Mouse (Mus musculus) spleen, embryonic (tissue): ENCODE data around the gene Hes6.

ENCODE experiments used
- CTCF ChIA-PET: fragments of 350-600 bp; sonication (Branson Sonifier 250); formaldehyde crosslinking; loops from one replicate; lab custom pipeline; 2022; lab: Charles Lee

The Hes6 gene

DNA sequence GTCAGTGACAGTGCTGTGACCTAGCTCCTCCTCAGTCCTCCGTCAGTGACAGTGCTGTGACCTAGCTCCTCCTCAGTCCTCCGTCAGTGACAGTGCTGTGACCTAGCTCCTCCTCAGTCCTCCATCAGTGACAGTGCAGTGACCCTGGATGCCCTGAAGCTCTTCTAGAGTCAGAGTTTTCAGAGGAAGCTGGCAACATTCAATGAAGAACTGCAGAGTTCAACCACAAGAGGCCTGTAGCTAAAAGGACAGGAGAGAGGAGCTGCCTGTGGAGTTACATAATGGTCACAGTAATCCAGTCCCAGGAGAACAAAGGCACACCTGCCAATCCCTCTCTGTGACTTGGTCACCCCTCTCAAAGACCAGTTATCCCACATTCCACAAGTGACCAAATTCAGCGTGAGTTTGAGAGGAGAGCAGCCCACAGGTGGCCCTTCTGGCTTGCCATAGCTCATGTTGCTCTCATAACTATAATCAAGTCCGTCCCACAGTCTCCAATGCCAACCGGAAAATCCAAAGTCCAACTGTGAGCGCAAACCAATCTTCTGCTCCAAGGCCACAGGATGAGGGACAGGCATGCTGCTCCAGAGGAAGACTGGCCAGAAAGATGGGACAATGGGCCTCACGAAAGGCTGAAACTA lies 28.6 kb upstream of the Hes6 start:
- CTCF ChIA-PET, result no interaction called here

DNA sequence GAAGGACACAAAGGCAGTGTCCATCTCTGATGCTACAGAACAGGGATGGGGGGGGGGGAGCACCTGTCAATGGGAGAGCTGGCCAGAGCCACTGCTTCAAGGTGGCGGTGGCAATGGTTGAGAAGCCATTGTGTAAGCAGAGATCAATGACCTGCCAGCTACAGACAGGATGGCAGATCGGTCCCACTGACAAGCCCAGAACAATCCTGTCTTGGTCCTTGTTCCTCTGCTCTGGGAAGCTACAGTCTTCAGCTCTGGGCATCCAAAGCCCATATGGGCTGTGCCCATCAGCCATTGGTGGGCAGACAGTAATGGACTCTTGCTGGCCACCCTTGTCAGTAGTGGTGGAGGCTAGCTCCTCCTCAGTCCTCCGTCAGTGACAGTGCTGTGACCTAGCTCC lies 28.0 kb upstream of the Hes6 start:
- CTCF ChIA-PET, result no interaction called here

DNA sequence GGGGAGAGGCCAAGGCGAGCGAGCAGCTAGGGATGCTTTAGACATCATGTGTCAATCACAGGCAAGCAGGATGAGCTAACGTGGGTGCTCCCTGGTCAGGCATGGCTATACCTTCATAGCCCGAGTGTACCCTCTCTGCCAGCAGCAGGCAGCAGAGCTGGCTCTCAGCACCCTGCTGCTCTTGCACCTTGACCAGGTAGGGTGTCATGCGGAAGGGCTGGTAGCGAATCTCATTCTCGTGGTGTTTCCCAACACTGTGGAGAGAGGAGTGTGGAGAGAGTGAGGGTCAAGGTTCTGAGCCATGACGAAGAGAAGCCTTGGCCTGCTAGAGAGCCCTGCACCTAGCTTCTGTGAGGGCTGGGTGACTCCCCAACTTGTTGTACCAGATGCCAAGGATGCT lies 25.9 kb upstream of the Hes6 start:
- CTCF ChIA-PET, result interaction anchor here (0.6 kb wide), 1 partner anchor 9 kb away, joined by 6 read pairs; no protein-coding TSS in a partner anchor

DNA sequence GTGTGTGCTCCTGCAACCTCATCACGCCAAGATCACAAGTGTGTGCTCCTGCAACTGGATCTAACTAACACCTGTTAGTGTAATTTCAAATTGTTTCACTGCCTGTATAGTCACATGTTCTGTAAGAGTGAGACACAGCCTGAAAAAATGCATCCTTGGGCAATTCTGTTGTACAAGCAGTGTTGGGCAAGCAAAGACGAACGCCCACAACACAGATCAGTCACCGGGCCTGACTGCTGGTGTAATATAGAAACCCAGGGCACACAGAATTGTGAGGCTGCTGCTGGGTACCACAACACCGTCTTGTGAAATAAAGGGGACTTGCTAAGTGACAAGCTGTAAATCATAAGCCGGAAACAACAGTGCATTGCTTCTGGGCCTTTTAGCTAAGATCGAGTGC lies 23.7 kb upstream of the Hes6 start:
- CTCF ChIA-PET, result no interaction called here

GRCm38 (mm10) chr1:91437083-91437400 lies 23.2 kb upstream of the Hes6 start:
- CTCF ChIA-PET, result no interaction called here

DNA sequence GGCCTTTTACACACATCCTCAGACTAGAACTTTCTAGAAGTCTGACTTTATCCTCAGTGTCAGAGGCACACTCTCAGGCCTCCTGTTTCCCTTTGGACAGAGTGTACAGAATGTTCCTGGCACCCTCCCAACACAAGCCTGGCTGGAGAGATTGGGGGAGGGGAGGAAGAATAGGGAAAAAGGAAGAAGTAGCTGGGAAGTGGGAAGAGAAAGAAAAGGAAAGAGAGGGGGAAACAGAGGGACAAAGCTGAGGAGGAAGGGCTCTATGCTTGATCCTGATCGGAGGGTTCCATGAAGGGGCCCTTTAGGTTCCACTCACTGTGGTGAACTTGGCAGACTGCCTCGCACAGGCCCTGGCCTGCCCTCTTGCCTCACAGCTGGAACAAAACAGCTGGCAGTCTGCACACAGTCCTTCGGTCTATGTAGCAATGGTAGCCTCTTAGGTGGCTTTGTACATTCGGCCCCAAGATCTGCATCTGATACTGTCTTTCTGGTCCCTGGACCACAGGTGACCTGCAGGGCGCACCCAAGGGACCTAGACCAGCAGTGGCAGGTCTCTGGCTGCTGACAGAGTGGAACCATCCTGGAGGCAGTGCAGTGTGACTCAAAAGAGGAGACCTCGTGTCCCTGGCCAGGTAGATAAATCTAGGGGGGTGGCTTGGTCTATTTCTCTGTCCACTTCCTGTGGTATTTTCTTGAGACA lies 22.7 kb upstream of the Hes6 start:
- CTCF ChIA-PET, result no interaction called here

GRCm38 (mm10) chr1:91435606-91436130 lies 21.8 kb upstream of the Hes6 start:
- CTCF ChIA-PET, result interaction anchor here (0.5 to 0.7 kb wide), 2 partner anchors 24 to 191 kb away, joined by 3 to 5 read pairs; no protein-coding TSS in a partner anchor

- CTCF ChIA-PET, result interaction anchor here (0.7 kb wide), 1 partner anchor 23 kb away, joined by 3 read pairs; no protein-coding TSS in a partner anchor
Measured at GRCm38 (mm10) chr1:91434905-91435304, 21.1 kb upstream of the Hes6 start.

- CTCF ChIA-PET, result interaction anchor here (0.6 kb wide), 2 partner anchors 9 to 1403 kb away, joined by 6 to 15 read pairs; no protein-coding TSS in a partner anchor
Measured at GRCm38 (mm10) chr1:91430761-91431160, 16.9 kb upstream of the Hes6 start.

DNA sequence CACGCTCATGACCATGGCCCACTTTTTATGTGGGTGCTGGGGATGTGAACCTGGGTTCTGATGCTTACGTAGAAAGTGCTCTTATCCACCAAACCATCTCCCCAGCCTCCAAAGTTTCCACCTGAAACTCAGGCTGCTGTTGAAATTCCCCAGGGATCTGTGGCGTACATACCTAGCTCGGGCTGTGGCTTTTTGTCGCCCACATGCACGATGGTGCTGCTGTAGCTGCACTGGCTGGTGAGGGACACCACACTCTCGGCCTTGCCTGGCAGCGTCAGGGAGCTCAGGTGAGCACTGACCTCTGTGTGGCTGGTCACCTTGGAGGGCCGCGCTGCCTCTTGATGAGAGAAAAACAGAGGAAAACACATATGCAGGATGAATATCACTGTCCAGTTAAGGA lies 15.4 kb upstream of the Hes6 start:
- CTCF ChIA-PET, result no interaction called here

- CTCF ChIA-PET, result no interaction called here
Measured at GRCm38 (mm10) chr1:91428614-91429013, 14.8 kb upstream of the Hes6 start.

DNA sequence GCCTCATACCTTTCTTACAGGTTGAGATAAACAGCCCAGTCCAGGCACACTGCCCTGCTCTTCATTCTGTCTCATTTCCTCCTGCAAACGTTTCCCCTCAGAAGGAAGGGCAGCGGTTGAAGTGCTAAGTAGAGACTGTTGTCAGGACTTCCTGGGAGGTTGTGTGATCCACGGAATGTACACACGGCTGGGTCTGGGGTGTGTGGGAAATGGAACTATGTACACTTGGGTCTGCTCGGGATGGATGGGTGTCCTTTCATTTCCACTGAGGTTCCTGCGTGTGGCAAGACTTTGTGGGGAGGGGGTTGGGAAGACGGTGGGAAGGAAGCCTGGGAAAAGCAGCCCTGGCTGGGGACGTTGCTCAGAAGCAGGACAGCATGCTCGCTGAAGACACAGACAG lies 12.6 kb upstream of the Hes6 start:
- CTCF ChIA-PET, result no interaction called here

- CTCF ChIA-PET, result no interaction called here
Measured at GRCm38 (mm10) chr1:91420601-91421065, 6.8 kb upstream of the Hes6 start.

DNA sequence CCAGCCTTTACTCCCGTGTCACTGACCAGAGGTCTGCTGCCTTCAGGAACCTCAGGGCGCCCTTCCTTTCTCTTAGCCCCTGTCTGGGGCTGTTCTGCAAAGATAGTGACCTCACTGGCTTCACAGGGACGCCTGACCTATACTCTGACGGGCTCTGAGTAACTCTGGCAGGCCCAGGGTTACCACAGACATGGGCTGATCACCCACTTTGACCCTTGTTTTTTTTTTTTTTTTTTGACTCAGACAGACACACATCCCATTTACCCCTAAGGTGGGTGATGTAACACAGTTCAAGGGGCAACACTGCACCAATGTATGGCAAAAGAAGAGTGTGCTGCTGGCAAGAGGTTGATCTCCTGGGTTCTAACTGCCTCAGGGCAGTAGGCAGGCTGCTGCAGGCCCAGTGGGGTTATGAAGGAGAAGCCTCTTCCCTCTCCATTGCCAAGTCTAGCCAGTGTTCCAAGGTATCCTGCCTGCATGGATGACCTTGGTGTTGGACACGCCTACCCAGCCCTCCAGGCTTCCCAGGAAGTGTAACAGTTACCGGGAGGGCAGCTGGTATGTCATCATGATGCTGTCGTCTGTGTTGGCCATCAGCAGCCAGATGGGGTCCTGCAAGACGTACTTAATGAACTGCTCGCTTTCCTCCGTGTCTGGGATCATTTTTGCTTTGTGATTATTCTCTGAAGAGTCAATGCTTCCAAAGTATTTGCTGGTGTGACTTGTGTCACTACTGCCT lies 6.2 kb upstream of the Hes6 start:
- CTCF ChIA-PET, result no interaction called here

DNA sequence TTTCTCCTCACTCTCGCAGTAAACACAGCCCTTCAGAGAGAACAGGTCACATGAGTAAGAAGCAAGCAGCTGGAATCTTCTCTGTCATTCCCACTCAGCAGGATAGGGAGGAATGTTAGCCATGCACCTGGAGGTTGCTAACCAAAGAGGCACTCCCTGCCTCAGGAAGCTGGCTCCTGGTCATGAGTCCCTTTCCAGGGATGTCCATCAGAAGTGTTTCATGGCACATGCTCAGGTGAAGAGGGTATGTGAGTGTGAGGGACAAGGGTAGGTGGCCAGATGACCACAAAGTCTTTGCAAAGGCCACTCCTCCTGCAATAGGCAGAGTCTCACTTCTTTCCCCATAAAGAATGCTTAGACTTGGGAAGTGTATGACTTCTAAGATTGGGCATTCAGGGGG lies 4.2 kb upstream of the Hes6 start:
- CTCF ChIA-PET, result no interaction called here

DNA sequence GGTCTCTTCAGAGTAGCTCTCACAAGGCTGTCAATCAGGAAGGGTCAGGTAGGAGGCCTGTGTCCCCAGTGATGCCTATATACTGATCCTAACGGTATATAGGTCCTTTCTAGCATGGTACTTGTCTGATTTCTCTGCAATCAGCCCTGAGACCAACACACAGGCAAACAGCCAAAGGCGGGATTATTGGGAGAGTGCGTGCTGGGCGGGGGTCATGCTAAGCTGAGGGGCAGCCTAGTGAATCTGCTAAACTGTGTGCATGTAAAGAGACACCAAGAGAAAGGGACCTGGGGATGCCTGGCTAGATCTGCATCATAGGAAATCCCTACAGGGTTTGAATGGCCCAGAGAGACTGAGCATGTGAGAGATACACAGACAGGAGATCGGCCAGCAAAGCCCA lies 1.5 kb upstream of the Hes6 start:
- CTCF ChIA-PET, result no interaction called here

DNA sequence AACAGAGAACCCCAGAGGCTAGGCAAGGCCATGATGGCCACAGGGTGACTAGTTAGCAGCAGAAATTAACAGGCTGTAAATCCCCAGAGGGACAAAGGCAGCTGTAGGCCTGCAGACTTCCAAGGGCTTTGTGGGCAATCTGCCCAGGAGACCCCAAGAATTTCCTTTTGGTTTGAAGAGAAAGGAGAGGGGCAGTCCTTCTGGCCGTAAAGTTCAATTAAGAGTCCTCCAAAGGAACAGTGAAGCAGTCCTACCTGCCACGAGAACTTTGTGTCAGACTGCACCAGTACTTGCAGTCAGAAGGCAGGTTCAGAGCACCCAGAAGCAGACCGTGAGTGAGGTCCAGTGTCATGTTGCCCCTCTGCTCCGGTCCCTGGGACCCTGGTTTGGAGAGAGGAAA lies 1.1 kb upstream of the Hes6 start:
- CTCF ChIA-PET, result no interaction called here

GRCm38 (mm10) chr1:91413536-91413897 lies 321 bp downstream of the Hes6 start:
- CTCF ChIA-PET, result no interaction called here

DNA sequence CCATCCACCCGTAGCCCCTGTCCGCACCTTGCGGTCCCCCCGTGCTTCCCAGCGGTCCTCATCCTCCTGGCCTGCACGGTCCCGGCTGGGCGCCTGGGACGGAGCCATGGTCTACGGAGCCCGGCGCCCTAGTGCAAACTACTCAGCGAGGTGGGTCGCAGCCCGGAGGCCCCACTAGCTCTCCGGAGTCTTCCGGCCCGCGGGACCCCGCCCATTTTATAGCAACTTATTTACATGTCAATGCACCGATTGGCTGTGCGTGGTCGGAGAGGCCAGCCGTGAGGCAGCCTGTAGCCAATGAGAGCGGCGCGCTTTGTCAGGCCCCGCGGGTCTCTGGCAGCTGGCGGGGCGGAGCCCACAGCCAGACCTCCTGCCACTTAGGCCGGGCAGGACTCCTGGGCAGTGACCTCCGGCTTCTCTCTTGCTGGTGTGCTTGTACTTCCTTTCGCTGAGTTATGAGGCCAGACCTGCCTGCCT lies 770 bp downstream of the Hes6 start:
- CTCF ChIA-PET, result no interaction called here

DNA sequence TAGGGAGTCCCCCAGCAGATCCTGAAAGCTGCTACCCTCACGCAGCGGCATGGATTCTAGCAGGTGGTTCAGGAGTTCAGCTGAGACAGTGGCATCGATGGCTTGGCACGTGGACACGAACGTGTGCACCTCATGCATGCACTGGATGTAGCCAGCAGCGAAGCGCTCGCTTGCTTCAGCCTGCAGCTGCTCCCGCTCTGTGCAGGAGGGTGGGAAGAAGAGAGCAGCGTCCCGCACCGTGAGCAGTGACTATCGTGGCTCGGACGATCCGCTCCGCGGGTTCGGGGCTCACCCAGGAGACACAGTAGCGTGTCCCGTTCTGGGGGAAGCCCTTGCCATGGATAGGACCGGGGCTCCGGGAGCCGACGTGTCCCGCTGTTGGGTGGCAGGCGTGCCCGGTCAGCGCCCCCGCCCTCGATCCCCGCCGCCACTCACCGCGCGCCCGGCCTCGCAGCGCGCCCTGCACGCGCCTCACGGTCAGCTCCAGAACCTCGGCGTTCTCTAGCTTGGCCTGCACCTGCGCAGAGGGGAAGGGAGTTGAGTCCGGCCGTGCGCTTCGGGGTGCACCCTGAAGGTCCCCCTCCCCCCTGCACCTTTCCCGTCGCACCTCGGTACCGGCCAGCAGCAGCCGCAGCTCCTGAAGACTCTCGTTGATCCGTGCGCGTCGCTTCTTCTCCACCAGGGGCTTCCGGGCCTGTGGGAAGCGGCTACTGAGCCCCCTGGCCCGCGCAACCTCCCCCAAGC lies 1.4 kb downstream of the Hes6 start:
- CTCF ChIA-PET, result interaction anchor here (0.6 kb wide), 2 partner anchors 23 to 215 kb away, joined by 3 read pairs; no protein-coding TSS in a partner anchor

GRCm38 (mm10) chr1:91411631-91412285 lies 2.1 kb downstream of the Hes6 start:
- CTCF ChIA-PET, result interaction anchor here (0.6 kb wide), 2 partner anchors 24 to 127 kb away, joined by 3 to 14 read pairs; no protein-coding TSS in a partner anchor
